Mouse (Mus musculus): ENCODE measurements around the gene Tmem131l.

GRCm38 (mm10) chr3:84040476-84041082 lies 604 bp upstream of the Tmem131l start:
- TF ChIP-seq ZKSCAN1 (IDR thresholded peaks at IDR 0.05; ENCODE audit: low read depth, low read length) = no peak
- peak in 2 of 3 experiments; percentile 14 to 30; a peak in 1 of 6 replicates for TF ChIP-seq CTCF (IDR thresholded peaks at IDR 0.05 in 2 of 3, conservative IDR thresholded peaks at IDR 0.05 in 1 of 3; ENCODE audit: control insufficient read depth in 1 of 3, insufficient read depth in 1 of 3, low read depth in 2 of 3, low read length in 3 of 3, poor library complexity in 1 of 3, severe bottlenecking in 1 of 3)
- TF ChIP-seq POLR2A (IDR thresholded peaks at IDR 0.05; ENCODE audit: control insufficient read depth in 1 of 2, insufficient read depth in 1 of 2, low read depth in 1 of 2, low read length in 2 of 2, poor library complexity in 1 of 2) = no peak; a peak in 1 of 4 replicates

Data from MEL (cell line).